Mouse (Mus musculus): ENCODE measurements at regions not wholly inside any gene's neighbourhood (a gene's known extent, or its start where the extent isn't known, plus 50 kb on each side); places are given as distances from the start of the nearest gene placed in this dataset.

- TF ChIP-seq MAX (IDR thresholded peaks at IDR 0.05), result no peak
- TF ChIP-seq CTCF (IDR thresholded peaks at IDR 0.05; ENCODE audit: control insufficient read depth, insufficient read depth, insufficient read length), result no peak
- TF ChIP-seq MYOG (IDR thresholded peaks at IDR 0.05; ENCODE audit: control insufficient read depth, extremely low read depth, insufficient read length), result no peak
- no peak for TF ChIP-seq CEBPB (IDR thresholded peaks at IDR 0.05; ENCODE audit: low read depth)
- TF ChIP-seq FOSL1 (IDR thresholded peaks at IDR 0.05; ENCODE audit: insufficient read depth, low read length, poor library complexity, severe bottlenecking), result no peak
- TF ChIP-seq MYOD1 (IDR thresholded peaks at IDR 0.05; ENCODE audit: control insufficient read depth, insufficient read length, low read depth), result peak; percentile 67
These were observed 53.3 kb downstream of the Fos start for GRCm38 (mm10) chr12:85527011-85527410.

Measured in C2C12 (cell line).